In the genomic region with DNA sequence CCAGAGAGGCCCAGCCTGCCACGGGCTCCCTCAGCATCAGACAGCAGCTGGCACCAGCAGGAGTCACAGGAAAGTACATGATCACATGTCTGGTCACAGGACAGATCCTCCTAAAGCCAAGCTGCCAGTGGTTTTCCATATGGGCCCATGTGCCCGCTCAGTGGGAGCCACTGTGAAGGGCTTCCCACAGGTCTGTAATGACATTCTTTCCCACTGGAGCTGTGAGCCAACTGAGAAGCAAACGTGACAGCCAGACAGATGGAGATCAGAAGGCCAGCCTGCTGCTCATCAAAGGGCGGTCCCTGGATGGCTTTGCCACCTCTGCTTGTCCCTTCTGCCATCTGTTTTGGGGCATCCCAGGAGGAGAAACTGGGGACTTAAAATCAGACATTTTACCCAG, we compare ENCODE assay signal across 21 mouse cellular contexts.
A peak's percentile ranks its signal among the peaks of the same experiment; 100 is the strongest.
DNase-seq lines count a peak whose midpoint lies in the region; ATAC-seq and TF ChIP-seq lines count a peak whose summit lies in the region.
"Had no signal": no experiment of that assay in that cellular context is flagged by ENCODE, and none has a peak within 500 bp of the region (broad histone marks: within the 10 kb centered on the region; RNA-seq: fewer than 3 reads in every experiment).

No protein-coding gene starts in this region.

- no peak for TF ChIP-seq POLR2A in cerebellum, adult 2 months (IDR thresholded peaks at IDR 0.05; ENCODE audit: borderline replicate concordance, insufficient read depth, low read length)

- H3K9me3 ChIP-seq in hindbrain, embryonic 12.5 days (replicated peaks), result no peaks in the 10 kb centered on the region
- no peaks in the 10 kb centered on the region for H3K9me3 ChIP-seq in hindbrain, embryonic 11.5 days (ENCODE audit: control insufficient read depth, low read length)
- no peaks in the 10 kb centered on the region for H3K9me3 ChIP-seq in hindbrain, embryonic 15.5 days
- H3K9me3 ChIP-seq: G1E; heart, embryonic 10.5 days; limb, embryonic 10.5 days; liver, embryonic 13.5 days; megakaryocyte, embryonic 14.5 days had no signal

- H3K27ac ChIP-seq in hindbrain, embryonic 12.5 days, result no peak overlapping the region
- H3K27ac ChIP-seq in hindbrain, embryonic 11.5 days (ENCODE audit: low read depth, low read length), result no peak overlapping the region
- H3K27ac ChIP-seq in cerebellum, adult 2 months (ENCODE audit: insufficient read depth, low read length), result no peak overlapping the region
- H3K27ac ChIP-seq in hindbrain, embryonic 15.5 days (replicated peaks), result no peak overlapping the region
- H3K27ac ChIP-seq: heart, embryonic 10.5 days; limb, embryonic 10.5 days; liver, embryonic 13.5 days had no signal

- H3K4me2 ChIP-seq in hindbrain, embryonic 12.5 days (replicated peaks), result no peak overlapping the region
- H3K4me2 ChIP-seq in hindbrain, embryonic 11.5 days (replicated peaks; ENCODE audit: low read depth, low read length), result no peak overlapping the region
- no peak overlapping the region for H3K4me2 ChIP-seq in hindbrain, embryonic 15.5 days
- H3K4me2 ChIP-seq: liver, embryonic 13.5 days had no signal

- 0 out of 2 replicates have a peak, but pooled peaks have one; percentile 35 for ATAC-seq in hindbrain, embryonic 12.5 days (ENCODE audit: low FRiP score)
- no peak for ATAC-seq in hindbrain, embryonic 11.5 days (ENCODE audit: low FRiP score)
- peak; percentile 81 for ATAC-seq in hindbrain, embryonic 15.5 days (ENCODE audit: low FRiP score, low read depth)
- ATAC-seq: intestine, embryonic 16.5 days had no signal

- H3K27me3 ChIP-seq in hindbrain, embryonic 12.5 days, result no peaks in the 10 kb centered on the region; the same call in 1 of the 2 replicates
- H3K27me3 ChIP-seq in hindbrain, embryonic 11.5 days (ENCODE audit: control insufficient read depth, insufficient read depth, low read length), result no peaks in the 10 kb centered on the region
- H3K27me3 ChIP-seq in cerebellum, adult 2 months (ENCODE audit: control insufficient read depth, insufficient read depth, low read length), result no peaks in the 10 kb centered on the region
- no peaks in the 10 kb centered on the region for H3K27me3 ChIP-seq in hindbrain, embryonic 15.5 days
- H3K27me3 ChIP-seq: liver, embryonic 13.5 days had no signal

- no peaks in the 10 kb centered on the region for H3K36me3 ChIP-seq in hindbrain, embryonic 12.5 days
- no peaks in the 10 kb centered on the region for H3K36me3 ChIP-seq in hindbrain, embryonic 11.5 days (ENCODE audit: control insufficient read depth, insufficient read depth, low read length)
- no peaks in the 10 kb centered on the region for H3K36me3 ChIP-seq in hindbrain, embryonic 15.5 days
- H3K36me3 ChIP-seq: G1E; heart, embryonic 10.5 days; limb, embryonic 10.5 days; liver, embryonic 13.5 days had no signal

- H3K4me3 ChIP-seq in hindbrain, embryonic 12.5 days, result no peak overlapping the region
- H3K4me3 ChIP-seq in hindbrain, embryonic 11.5 days (ENCODE audit: low read depth, low read length), result no peak overlapping the region
- no peak overlapping the region for H3K4me3 ChIP-seq in cerebellum, adult 2 months (replicated peaks; ENCODE audit: insufficient read depth, low read depth, low read length)
- no peak overlapping the region for H3K4me3 ChIP-seq in hindbrain, embryonic 15.5 days
- H3K4me3 ChIP-seq: heart, embryonic 10.5 days; limb, embryonic 10.5 days; liver, embryonic 13.5 days; megakaryocyte, embryonic 14.5 days; myocyte had no signal

- H3K9ac ChIP-seq in hindbrain, embryonic 12.5 days, result no peak overlapping the region
- no peak overlapping the region for H3K9ac ChIP-seq in hindbrain, embryonic 11.5 days (ENCODE audit: low read depth, low read length)
- H3K9ac ChIP-seq in hindbrain, embryonic 15.5 days, result no peak overlapping the region
- H3K9ac ChIP-seq: liver, embryonic 13.5 days had no signal

- 55% methylated on average over 4 of the region's 4 CpGs for WGBS in hindbrain, embryonic 12.5 days
- 52% methylated on average over 4 of the region's 4 CpGs for WGBS in hindbrain, embryonic 11.5 days
- 38% methylated on average over 4 of the region's 4 CpGs for WGBS in cerebellum, adult 2 months
- 36% methylated on average over 4 of the region's 4 CpGs for WGBS in hindbrain, embryonic 15.5 days

- peaks cover 11% of the 10 kb centered on the region for H3K4me1 ChIP-seq in hindbrain, embryonic 12.5 days
- 0 out of 2 replicates have a peak, but pooled peaks cover 2% of the 10 kb centered on the region for H3K4me1 ChIP-seq in hindbrain, embryonic 11.5 days (replicated peaks; ENCODE audit: control insufficient read depth, insufficient read depth, low read length)
- H3K4me1 ChIP-seq in cerebellum, adult 2 months (ENCODE audit: control insufficient read depth, insufficient read depth, low read length), result no peaks in the 10 kb centered on the region
- H3K4me1 ChIP-seq in hindbrain, embryonic 15.5 days (replicated peaks), result peaks cover 11% of the 10 kb centered on the region
- H3K4me1 ChIP-seq: liver, embryonic 13.5 days; megakaryocyte, embryonic 14.5 days had no signal

- no peak for DNase-seq in hindbrain, embryonic 11.5 days (ENCODE audit: low spot score)
- DNase-seq in MN1 (ENCODE audit: low spot score), result peak; percentile 15
- DNase-seq in cerebellum, adult 2 months, result peak; percentile 25 to 38
- no peak for DNase-seq in urinary bladder, adult 18-20 months (ENCODE audit: low spot score in 2 of 2)
- no peak for DNase-seq in kidney, adult 8-10 months
- DNase-seq: adrenal gland, adult 2 months; gastrocnemius, postnatal 25 days; heart, postnatal 14 days; kidney, postnatal 14 days; layer of hippocampus, postnatal 36 days; liver, embryonic 13.5 days; right cerebral cortex, postnatal 25 days; thymus, postnatal 4 days had no signal

- TF ChIP-seq CTCF in cerebellum, adult 2 months (IDR thresholded peaks at IDR 0.05; ENCODE audit: borderline replicate concordance, insufficient read depth, low read depth, low read length), result no peak

Comparison
In these comparisons a context has a peak if more than half of its experiments do, and no peak if none do; other contexts are left out.
1. DNase-seq: peak in MN1 (single experiment) and cerebellum, adult 2 months (2 of 2); none in hindbrain, embryonic 11.5 days (single experiment), urinary bladder, adult 18-20 months (0 of 2) and kidney, adult 8-10 months (0 of 2).